Mouse (Mus musculus): ENCODE measurements around the gene Nol10. TPM values are rescaled to one million over a fixed set of nuclear protein-coding genes. Genes with fewer than 3 reads are reported as not detected.

Nol10 gene
- polyA plus RNA-seq, 1 experiment from 2014 or later: 19.3 TPM

DNA sequence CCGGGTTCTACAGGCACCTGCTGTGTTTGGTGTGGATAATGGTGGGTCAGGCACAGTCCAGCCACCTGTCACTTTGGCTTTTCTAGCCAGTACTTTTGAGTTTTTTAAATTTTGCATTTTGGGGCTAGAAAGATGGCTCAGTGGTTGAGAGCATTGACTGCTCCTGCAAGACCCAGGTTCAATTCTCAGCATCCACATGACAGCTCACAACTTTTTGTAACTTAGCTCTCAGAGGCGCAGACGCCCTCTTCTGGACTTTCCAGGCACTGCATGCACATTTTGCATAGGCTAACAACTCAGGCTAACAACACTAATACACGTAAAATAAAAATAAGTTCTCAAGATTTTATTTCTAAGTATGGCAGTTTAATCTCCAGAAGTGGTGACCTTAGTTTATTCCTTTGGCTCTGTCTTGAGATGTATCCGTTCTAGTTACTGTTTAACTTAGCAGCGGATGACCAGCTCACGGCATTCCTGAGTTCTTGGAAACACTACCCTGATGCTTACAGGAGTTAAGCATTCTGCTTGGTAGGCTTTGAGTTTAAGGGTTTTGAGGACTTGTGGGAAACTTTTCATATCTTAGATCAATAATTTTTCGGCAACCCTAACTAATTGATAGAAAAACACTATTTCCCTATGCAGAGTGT is 23.5 kb downstream of the Nol10 start:
- no peak overlapping the region for H3K4me3 ChIP-seq (ENCODE audit: low read depth, low read length)
- no peak for DNase-seq (ENCODE audit: low spot score)
- no peak for ATAC-seq (ENCODE audit: low read depth)
- 85% methylated on average over 8 of the region's 8 CpGs for WGBS
- H3K27ac ChIP-seq (replicated peaks; ENCODE audit: low read depth, low read length): no peak overlapping the region
- no peaks in the 10 kb centered on the region for H3K27me3 ChIP-seq (replicated peaks; ENCODE audit: control insufficient read depth, insufficient read depth, low read length)
- H3K9me3 ChIP-seq (ENCODE audit: control insufficient read depth, low read length): no peaks in the 10 kb centered on the region
- no peak overlapping the region for H3K4me2 ChIP-seq (ENCODE audit: low read depth, low read length)
- H3K36me3 ChIP-seq (ENCODE audit: control insufficient read depth, insufficient read depth, low read length): peaks cover 85% of the 10 kb centered on the region
- no peaks in the 10 kb centered on the region for H3K4me1 ChIP-seq (ENCODE audit: control insufficient read depth, insufficient read depth, low read length)
- H3K9ac ChIP-seq (ENCODE audit: low read depth, low read length): no peak overlapping the region

DNA sequence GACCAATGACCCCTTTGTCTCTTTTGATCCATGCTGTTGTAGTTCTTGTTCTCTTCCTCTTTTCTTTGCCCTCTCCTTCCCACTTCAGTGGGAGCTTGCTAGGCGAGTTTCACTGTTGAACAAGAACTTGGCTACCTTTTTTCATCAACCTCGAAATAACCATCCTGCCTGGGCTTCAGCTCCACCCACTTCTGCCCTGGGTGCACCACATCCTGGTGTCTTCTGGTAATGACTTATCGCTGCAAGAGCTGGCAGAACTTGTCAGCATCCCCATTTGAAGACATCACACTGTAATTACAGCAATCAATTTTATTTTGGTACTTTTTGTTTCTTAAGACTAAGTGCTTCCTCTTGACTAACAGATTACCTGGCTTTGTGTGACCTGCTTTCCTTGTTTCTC is 24.4 kb downstream of the Nol10 start:
- no peaks in the 10 kb centered on the region for H3K4me1 ChIP-seq (ENCODE audit: control insufficient read depth, insufficient read depth, low read length)
- no peaks in the 10 kb centered on the region for H3K27me3 ChIP-seq (replicated peaks; ENCODE audit: control insufficient read depth, insufficient read depth, low read length)
- WGBS: 79% methylated on average over 3 of the region's 3 CpGs
- no peak overlapping the region for H3K9ac ChIP-seq (ENCODE audit: low read depth, low read length)
- ATAC-seq (ENCODE audit: low read depth) (no peak), DNase-seq (ENCODE audit: low spot score) (no peak)
- no peaks in the 10 kb centered on the region for H3K9me3 ChIP-seq (ENCODE audit: control insufficient read depth, low read length)
- peaks cover 86% of the 10 kb centered on the region for H3K36me3 ChIP-seq (ENCODE audit: control insufficient read depth, insufficient read depth, low read length)
- H3K4me2 ChIP-seq (ENCODE audit: low read depth, low read length): no peak overlapping the region
- no peak overlapping the region for H3K27ac ChIP-seq (replicated peaks; ENCODE audit: low read depth, low read length)
- no peak overlapping the region for H3K4me3 ChIP-seq (ENCODE audit: low read depth, low read length)

DNA sequence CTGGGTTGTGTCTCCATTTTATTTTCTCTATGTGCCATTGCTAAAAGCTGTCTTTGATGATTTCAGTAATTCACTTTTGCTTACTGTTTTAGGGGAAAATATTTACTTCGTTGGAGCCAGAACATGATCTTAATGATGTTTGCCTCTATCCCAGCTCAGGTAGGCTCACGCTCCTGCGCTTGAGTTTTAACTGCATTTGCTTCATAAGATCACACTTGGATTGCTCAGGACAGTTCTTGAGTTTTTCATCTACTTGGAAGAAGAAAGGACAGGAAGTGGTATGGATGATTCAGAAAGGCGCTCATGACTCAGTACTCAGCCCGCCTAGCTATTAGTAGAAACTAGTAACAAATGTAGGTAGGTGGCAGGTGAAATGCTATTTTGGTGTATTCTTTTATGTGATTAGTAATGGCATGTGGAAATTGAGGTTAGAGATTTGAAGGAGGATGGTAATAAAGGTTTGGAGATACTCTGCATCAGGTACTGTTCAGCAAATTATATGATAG is 25.3 kb downstream of the Nol10 start:
- 97% methylated on average over 5 of the region's 5 CpGs for WGBS
- Histone ChIP-seq H3K4me1 (ENCODE audit: control insufficient read depth, insufficient read depth, low read length) (no peaks in the 10 kb centered on the region), H3K9ac (ENCODE audit: low read depth, low read length) (no peak overlapping the region), H3K4me3 (ENCODE audit: low read depth, low read length) (no peak overlapping the region), H3K36me3 (ENCODE audit: control insufficient read depth, insufficient read depth, low read length) (peaks cover 89% of the 10 kb centered on the region), H3K9me3 (ENCODE audit: control insufficient read depth, low read length) (no peaks in the 10 kb centered on the region), H3K27ac (replicated peaks; ENCODE audit: low read depth, low read length) (no peak overlapping the region), H3K27me3 (replicated peaks; ENCODE audit: control insufficient read depth, insufficient read depth, low read length) (no peaks in the 10 kb centered on the region), H3K4me2 (ENCODE audit: low read depth, low read length) (no peak overlapping the region)
- no peak for DNase-seq (ENCODE audit: low spot score)
- no peak for ATAC-seq (ENCODE audit: low read depth)

DNA sequence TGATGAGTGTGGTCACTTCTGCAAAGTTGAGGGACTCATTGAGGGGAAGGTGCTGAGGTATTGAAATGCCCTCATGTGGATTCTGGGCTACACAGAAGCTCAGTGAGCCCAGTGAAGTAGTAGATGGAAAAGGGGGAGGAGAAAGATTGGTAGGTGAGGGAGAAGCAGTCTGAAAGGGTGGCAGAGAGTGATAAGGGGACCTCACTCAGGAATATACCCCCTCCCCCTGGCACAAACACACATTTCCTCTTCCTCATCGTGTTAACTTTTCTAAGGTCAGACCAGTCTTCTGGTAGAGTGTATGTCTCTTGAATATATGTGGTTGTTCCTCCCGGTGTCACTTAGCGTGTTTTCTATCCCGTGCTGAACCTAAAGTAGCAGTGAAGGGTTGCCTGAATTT is 27.0 kb downstream of the Nol10 start:
- H3K36me3 ChIP-seq (ENCODE audit: control insufficient read depth, insufficient read depth, low read length): peaks cover 89% of the 10 kb centered on the region
- DNase-seq (ENCODE audit: low spot score): no peak
- no peak overlapping the region for H3K4me3 ChIP-seq (ENCODE audit: low read depth, low read length)
- ATAC-seq (ENCODE audit: low read depth): no peak
- no peak overlapping the region for H3K4me2 ChIP-seq (ENCODE audit: low read depth, low read length)
- H3K9ac ChIP-seq (ENCODE audit: low read depth, low read length): no peak overlapping the region
- no peak overlapping the region for H3K27ac ChIP-seq (replicated peaks; ENCODE audit: low read depth, low read length)
- H3K4me1 ChIP-seq (ENCODE audit: control insufficient read depth, insufficient read depth, low read length): no peaks in the 10 kb centered on the region
- 92% methylated on average over 4 of the region's 4 CpGs for WGBS
- no peaks in the 10 kb centered on the region for H3K27me3 ChIP-seq (replicated peaks; ENCODE audit: control insufficient read depth, insufficient read depth, low read length)
- no peaks in the 10 kb centered on the region for H3K9me3 ChIP-seq (ENCODE audit: control insufficient read depth, low read length)

DNA sequence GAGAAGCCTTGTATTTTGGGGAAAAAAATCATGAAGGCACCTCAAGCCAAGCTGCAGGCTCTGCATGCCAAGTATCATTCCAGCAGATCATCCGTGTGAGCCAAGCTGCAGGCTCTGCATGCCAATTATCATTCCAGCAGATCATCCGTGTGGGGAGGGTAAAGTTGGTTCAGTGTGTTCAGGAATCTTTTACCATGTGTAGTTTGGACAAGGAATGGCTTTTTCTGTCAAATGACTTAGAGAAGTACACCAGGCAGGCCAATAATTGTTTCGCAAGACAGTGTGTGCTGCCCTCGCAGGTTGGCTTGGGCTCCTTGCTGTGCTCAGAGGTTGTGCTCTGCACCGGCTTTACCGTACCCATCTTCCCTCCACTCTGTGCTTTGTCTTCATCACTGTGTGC is 28.3 kb downstream of the Nol10 start:
- ATAC-seq (ENCODE audit: low read depth) (no peak), DNase-seq (ENCODE audit: low spot score) (no peak)
- H3K36me3 ChIP-seq (ENCODE audit: control insufficient read depth, insufficient read depth, low read length): peaks cover 87% of the 10 kb centered on the region
- no peak overlapping the region for H3K4me2 ChIP-seq (ENCODE audit: low read depth, low read length)
- no peak overlapping the region for H3K9ac ChIP-seq (ENCODE audit: low read depth, low read length)
- H3K9me3 ChIP-seq (ENCODE audit: control insufficient read depth, low read length): no peaks in the 10 kb centered on the region
- H3K27me3 ChIP-seq (replicated peaks; ENCODE audit: control insufficient read depth, insufficient read depth, low read length): no peaks in the 10 kb centered on the region
- 81% methylated on average over 6 of the region's 6 CpGs for WGBS
- no peaks in the 10 kb centered on the region for H3K4me1 ChIP-seq (ENCODE audit: control insufficient read depth, insufficient read depth, low read length)
- H3K4me3 ChIP-seq (ENCODE audit: low read depth, low read length): no peak overlapping the region
- no peak overlapping the region for H3K27ac ChIP-seq (replicated peaks; ENCODE audit: low read depth, low read length)

DNA sequence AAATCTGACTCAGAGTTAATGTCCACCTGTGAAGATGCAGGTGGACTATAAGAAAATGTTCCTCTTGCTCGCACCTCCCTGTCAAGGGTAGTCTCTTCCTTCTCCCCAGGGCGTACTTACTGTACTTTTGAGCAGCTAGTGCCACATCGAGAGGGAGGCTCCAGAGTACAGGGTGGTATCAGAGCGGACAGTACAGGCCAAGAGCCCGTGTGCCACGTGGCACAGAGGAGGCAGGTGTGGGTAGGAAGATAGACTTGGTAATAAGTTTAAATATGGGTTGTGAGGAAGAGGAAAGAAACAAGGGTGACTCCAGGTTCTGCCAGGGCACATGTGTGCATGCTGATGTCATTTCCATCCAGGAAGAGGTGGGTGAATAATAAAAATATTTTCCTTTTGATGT is 32.7 kb downstream of the Nol10 start:
- Histone ChIP-seq H3K9ac (ENCODE audit: low read depth, low read length) (no peak overlapping the region), H3K27me3 (replicated peaks; ENCODE audit: control insufficient read depth, insufficient read depth, low read length) (no peaks in the 10 kb centered on the region), H3K4me3 (ENCODE audit: low read depth, low read length) (no peak overlapping the region), H3K27ac (replicated peaks; ENCODE audit: low read depth, low read length) (no peak overlapping the region), H3K9me3 (ENCODE audit: control insufficient read depth, low read length) (no peaks in the 10 kb centered on the region), H3K36me3 (ENCODE audit: control insufficient read depth, insufficient read depth, low read length) (peaks cover 67% of the 10 kb centered on the region), H3K4me1 (ENCODE audit: control insufficient read depth, insufficient read depth, low read length) (no peaks in the 10 kb centered on the region), H3K4me2 (ENCODE audit: low read depth, low read length) (no peak overlapping the region)
- no peak for ATAC-seq (ENCODE audit: low read depth)
- no peak for DNase-seq (ENCODE audit: low spot score)
- WGBS: 90% methylated on average over 6 of the region's 6 CpGs

DNA sequence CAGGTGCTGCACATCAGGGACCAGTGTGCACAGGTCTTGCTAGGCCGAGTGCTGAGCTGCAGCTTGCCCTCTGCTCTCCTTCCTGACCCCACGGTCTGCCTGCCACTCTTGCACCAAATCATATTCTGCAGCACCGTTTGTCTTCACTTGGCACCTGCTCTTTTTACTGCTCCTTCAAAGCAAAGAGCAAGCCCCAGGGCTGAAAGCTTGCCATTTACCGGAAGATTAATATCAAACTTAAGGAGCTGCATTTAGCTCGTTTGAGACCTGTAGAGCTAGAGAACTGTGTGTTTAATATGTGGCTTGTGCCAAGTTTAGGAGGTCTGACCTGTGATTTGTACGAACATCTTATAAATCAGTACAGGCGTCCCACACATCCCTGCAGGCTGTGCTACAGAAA is 34.5 kb downstream of the Nol10 start:
- Histone ChIP-seq H3K27ac (replicated peaks; ENCODE audit: low read depth, low read length) (no peak overlapping the region), H3K36me3 (ENCODE audit: control insufficient read depth, insufficient read depth, low read length) (peaks cover 51% of the 10 kb centered on the region), H3K4me3 (ENCODE audit: low read depth, low read length) (no peak overlapping the region), H3K9ac (ENCODE audit: low read depth, low read length) (no peak overlapping the region), H3K9me3 (ENCODE audit: control insufficient read depth, low read length) (no peaks in the 10 kb centered on the region), H3K4me1 (ENCODE audit: control insufficient read depth, insufficient read depth, low read length) (no peaks in the 10 kb centered on the region), H3K27me3 (replicated peaks; ENCODE audit: control insufficient read depth, insufficient read depth, low read length) (no peaks in the 10 kb centered on the region), H3K4me2 (ENCODE audit: low read depth, low read length) (no peak overlapping the region)
- DNase-seq (ENCODE audit: low spot score): no peak
- 78% methylated on average over 7 of the region's 7 CpGs for WGBS
- ATAC-seq (ENCODE audit: low read depth): no peak

DNA sequence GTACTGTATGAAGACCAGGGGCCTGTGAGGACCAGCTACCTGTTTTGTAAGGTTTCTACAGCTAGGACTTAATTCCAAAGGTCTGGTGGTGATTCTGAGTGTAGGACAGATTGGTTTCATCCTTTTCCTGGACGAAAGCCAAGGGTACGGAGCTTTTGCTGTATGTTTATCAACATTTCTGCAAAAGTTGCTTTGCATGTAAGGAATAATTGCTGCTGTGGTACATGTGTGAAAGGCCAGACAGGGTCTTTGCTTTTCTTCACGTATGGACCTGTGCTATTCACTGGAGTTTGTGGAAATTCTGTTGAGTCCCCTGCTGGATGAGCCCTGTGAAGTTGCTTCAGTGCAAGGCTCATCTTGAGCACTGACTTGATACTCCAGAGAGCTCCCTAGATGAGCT is 38.6 kb downstream of the Nol10 start:
- WGBS: 75% methylated on average over 3 of the region's 3 CpGs
- Histone ChIP-seq H3K4me1 (ENCODE audit: control insufficient read depth, insufficient read depth, low read length) (no peaks in the 10 kb centered on the region; the same call in 1 of the 2 replicates), H3K27ac (replicated peaks; ENCODE audit: low read depth, low read length) (no peak overlapping the region), H3K9ac (ENCODE audit: low read depth, low read length) (no peak overlapping the region), H3K9me3 (ENCODE audit: control insufficient read depth, low read length) (no peaks in the 10 kb centered on the region), H3K27me3 (replicated peaks; ENCODE audit: control insufficient read depth, insufficient read depth, low read length) (no peaks in the 10 kb centered on the region), H3K4me3 (ENCODE audit: low read depth, low read length) (no peak overlapping the region), H3K4me2 (ENCODE audit: low read depth, low read length) (no peak overlapping the region), H3K36me3 (ENCODE audit: control insufficient read depth, insufficient read depth, low read length) (peaks cover 26% of the 10 kb centered on the region; the same call in 1 of the 2 replicates)
- ATAC-seq (ENCODE audit: low read depth) (no peak), DNase-seq (ENCODE audit: low spot score) (no peak)

Measured in embryonic facial prominence, embryonic 14.5 days (tissue).